Mouse (Mus musculus) erythroblast, embryonic 14.5 days (primary cell): Measurements from ENCODE around the gene Lpar2. TPM values are rescaled to one million over a fixed set of nuclear protein-coding genes. Genes with fewer than 3 reads are reported as not detected.

Source experiments
- H3K27me3 ChIP-seq: 2 replicates; pipeline ENCODE4 v1.6.1; 2012; ENCODE audit warnings: inconsistent platforms; ENCODE audit not compliant: control insufficient read depth
- H3K36me3 ChIP-seq: 2 replicates; pipeline ENCODE4 v1.6.1; 2012; ENCODE audit warnings: mild to moderate bottlenecking, inconsistent platforms; ENCODE audit not compliant: control insufficient read depth
- H3K4me1 ChIP-seq: 2 replicates; pipeline ENCODE4 v1.6.1; 2012; ENCODE audit warnings: inconsistent platforms; ENCODE audit not compliant: control insufficient read depth
- H3K4me3 ChIP-seq: replicated peaks from 2 replicates; pipeline ENCODE3; 2012; ENCODE audit warnings: moderate library complexity, mild to moderate bottlenecking, inconsistent platforms
- H3K9me3 ChIP-seq: 2 replicates; pipeline ENCODE4 v1.6.1; 2012; ENCODE audit warnings: low read length, inconsistent platforms, mixed read lengths; ENCODE audit not compliant: control insufficient read depth
- GATA1 ChIP-seq: IDR thresholded peaks from 2 replicates; pipeline ENCODE4 v1.6.1; 2012; ENCODE audit warnings: low read length, inconsistent platforms, mixed read lengths
- TAL1 ChIP-seq: IDR thresholded peaks from 3 replicates; pipeline ENCODE4 v1.6.1; 2012; ENCODE audit warnings: low read length, inconsistent platforms, mixed read lengths
- polyA plus RNA-seq: library from polyadenylated mRNA; stranded (reverse); fragments of >175 nt; gene quantifications from 2 replicates; pipeline ENCODE4 v1.2.3, GENCODE M21; 2012

Gene Lpar2
- polyA plus RNA-seq, 1 experiment, result 0.01 TPM

- TF ChIP-seq GATA1, result no peak
- TF ChIP-seq TAL1, result no peak
- H3K36me3 ChIP-seq, result peaks cover 9% of the 10 kb centered on the region
Observed at GRCm38 (mm10) chr8:69821971-69822385, 251 bp upstream of the Lpar2 start.

GRCm38 (mm10) chr8:69826371-69826770 is 4.1 kb downstream of the Lpar2 start:
- Histone ChIP-seq H3K4me3 (no peak overlapping the region), H3K36me3 (no peaks in the 10 kb centered on the region; the same call in 1 of the 2 replicates), H3K4me1 (peaks cover 12% of the 10 kb centered on the region), H3K27me3 (peaks cover 13% of the 10 kb centered on the region), H3K9me3 (no peaks in the 10 kb centered on the region)
- no peak for TF ChIP-seq GATA1
- TF ChIP-seq TAL1, result no peak

More at GRCm38 (mm10) chr8:69821971-69822385, 251 bp upstream of the Lpar2 start:
- Histone ChIP-seq H3K9me3 (no peaks in the 10 kb centered on the region), H3K4me3 (peak overlapping the region; percentile 56), H3K4me1 (peaks cover 12% of the 10 kb centered on the region), H3K27me3 (peaks cover 13% of the 10 kb centered on the region)

GRCm38 (mm10) chr8:69832298-69832853 is 10.1 kb downstream of the Lpar2 start, which contains the start of gene Pbx4:
Gene Pbx4, plus strand, starts transcription at chr8:69832491.
- no peaks in the 10 kb centered on the region for H3K9me3 ChIP-seq
- H3K4me1 ChIP-seq, result peaks cover 13% of the 10 kb centered on the region
- H3K27me3 ChIP-seq, result peaks cover 11% of the 10 kb centered on the region
- peak within 1 kb of the TSS; percentile 72 for H3K4me3 ChIP-seq
- peak; percentile 51; the same call in 1 of the 2 replicates for TF ChIP-seq GATA1
- TF ChIP-seq TAL1, result no peak
- no peaks in the 10 kb centered on the region for H3K36me3 ChIP-seq

GRCm38 (mm10) chr8:69837057-69837682 is 14.9 kb downstream of the Lpar2 start:
- Histone ChIP-seq H3K27me3 (peaks cover 11% of the 10 kb centered on the region), H3K9me3 (no peaks in the 10 kb centered on the region), H3K4me1 (peaks cover 10% of the 10 kb centered on the region), H3K4me3 (no peak overlapping the region), H3K36me3 (no peaks in the 10 kb centered on the region)
- TF ChIP-seq TAL1, result no peak
- no peak for TF ChIP-seq GATA1

GRCm38 (mm10) chr8:69847167-69848065 is 25.2 kb downstream of the Lpar2 start:
- TF ChIP-seq GATA1, result no peak
- TF ChIP-seq TAL1, result no peak
- Histone ChIP-seq H3K27me3 (no peaks in the 10 kb centered on the region), H3K4me3 (no peak overlapping the region), H3K36me3 (no peaks in the 10 kb centered on the region), H3K9me3 (no peaks in the 10 kb centered on the region), H3K4me1 (peaks cover 42% of the 10 kb centered on the region)

- TF ChIP-seq TAL1 (no peak), GATA1 (no peak)
- H3K36me3 ChIP-seq, result no peaks in the 10 kb centered on the region
- H3K9me3 ChIP-seq, result no peaks in the 10 kb centered on the region
- no peak overlapping the region for H3K4me3 ChIP-seq
- no peaks in the 10 kb centered on the region for H3K27me3 ChIP-seq
- H3K4me1 ChIP-seq, result peaks cover 42% of the 10 kb centered on the region
Observed at GRCm38 (mm10) chr8:69848951-69849350, 26.7 kb downstream of the Lpar2 start.

- peaks cover 40% of the 10 kb centered on the region for H3K4me1 ChIP-seq
- H3K9me3 ChIP-seq, result no peaks in the 10 kb centered on the region
- H3K27me3 ChIP-seq, result no peaks in the 10 kb centered on the region
- TF ChIP-seq GATA1 (no peak), TAL1 (no peak)
- no peaks in the 10 kb centered on the region for H3K36me3 ChIP-seq
- H3K4me3 ChIP-seq, result no peak overlapping the region
Observed at GRCm38 (mm10) chr8:69849899-69850298, 27.7 kb downstream of the Lpar2 start.

- H3K4me3 ChIP-seq, result peak overlapping the region; percentile 3
- no peaks in the 10 kb centered on the region for H3K36me3 ChIP-seq
- TF ChIP-seq TAL1 (no peak), GATA1 (no peak)
- H3K4me1 ChIP-seq, result peaks cover 40% of the 10 kb centered on the region
- no peaks in the 10 kb centered on the region for H3K9me3 ChIP-seq
- H3K27me3 ChIP-seq, result no peaks in the 10 kb centered on the region
Observed at GRCm38 (mm10) chr8:69850926-69851506, 28.8 kb downstream of the Lpar2 start.

GRCm38 (mm10) chr8:69853869-69854268 is 31.6 kb downstream of the Lpar2 start:
- H3K36me3 ChIP-seq, result no peaks in the 10 kb centered on the region
- no peak for TF ChIP-seq TAL1
- no peak for TF ChIP-seq GATA1
- H3K9me3 ChIP-seq, result no peaks in the 10 kb centered on the region
- H3K27me3 ChIP-seq, result no peaks in the 10 kb centered on the region
- H3K4me3 ChIP-seq, result no peak overlapping the region
- H3K4me1 ChIP-seq, result peaks cover 33% of the 10 kb centered on the region
